Mouse (Mus musculus): ENCODE measurements at regions not wholly inside any gene's neighbourhood (a gene's known extent, or its start where the extent isn't known, plus 50 kb on each side); places are given as distances from the start of the nearest gene placed in this dataset.

DNA sequence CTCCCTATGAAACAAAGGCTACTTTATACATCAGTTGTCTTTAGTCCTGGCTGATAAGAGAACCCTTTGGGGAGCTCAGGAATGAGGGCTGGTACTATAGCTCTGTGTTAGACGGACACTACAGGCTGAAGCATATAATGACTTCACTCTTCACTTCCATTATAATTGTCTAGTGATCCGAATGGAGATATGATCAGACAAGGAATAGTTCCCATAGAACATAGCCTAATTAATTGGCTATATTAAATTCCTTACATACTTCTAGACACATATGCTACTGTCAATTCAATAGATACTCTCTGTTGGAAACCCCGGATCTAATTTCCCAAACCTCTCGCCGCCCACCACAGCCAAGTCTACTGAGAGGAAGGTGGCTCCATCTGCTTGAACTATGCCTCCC, 238.8 kb upstream of the Crim1 start:
- no peak for TF ChIP-seq CTCF (IDR thresholded peaks at IDR 0.05; ENCODE audit: borderline replicate concordance, insufficient read depth, low read depth, low read length)
- no peak for TF ChIP-seq POLR2A (IDR thresholded peaks at IDR 0.05; ENCODE audit: borderline replicate concordance, insufficient read depth, low read length)

Measured in cerebellum, adult 2 months (tissue).